Mouse (Mus musculus) layer of hippocampus, adult 8-10 months (tissue): Measurements from ENCODE around the gene Trio. TPM values are rescaled to one million over a fixed set of nuclear protein-coding genes. Genes with fewer than 3 reads are reported as not detected.

ENCODE experiments used
- DNase-seq, 2 experiments: peaks; one replicate each; pipeline ENCODE4 v3.0.0; 2022; ENCODE audit warnings: low spot score in 2 of 2
- total RNA-seq, 4 experiments: library from RNA; stranded (reverse); gene quantifications; 2 replicates each; pipeline ENCODE4 v1.2.4; 2022

The Trio gene
- total RNA-seq, 4 experiments from 2014 or later: 242 to 353 (median 293) TPM

DNA sequence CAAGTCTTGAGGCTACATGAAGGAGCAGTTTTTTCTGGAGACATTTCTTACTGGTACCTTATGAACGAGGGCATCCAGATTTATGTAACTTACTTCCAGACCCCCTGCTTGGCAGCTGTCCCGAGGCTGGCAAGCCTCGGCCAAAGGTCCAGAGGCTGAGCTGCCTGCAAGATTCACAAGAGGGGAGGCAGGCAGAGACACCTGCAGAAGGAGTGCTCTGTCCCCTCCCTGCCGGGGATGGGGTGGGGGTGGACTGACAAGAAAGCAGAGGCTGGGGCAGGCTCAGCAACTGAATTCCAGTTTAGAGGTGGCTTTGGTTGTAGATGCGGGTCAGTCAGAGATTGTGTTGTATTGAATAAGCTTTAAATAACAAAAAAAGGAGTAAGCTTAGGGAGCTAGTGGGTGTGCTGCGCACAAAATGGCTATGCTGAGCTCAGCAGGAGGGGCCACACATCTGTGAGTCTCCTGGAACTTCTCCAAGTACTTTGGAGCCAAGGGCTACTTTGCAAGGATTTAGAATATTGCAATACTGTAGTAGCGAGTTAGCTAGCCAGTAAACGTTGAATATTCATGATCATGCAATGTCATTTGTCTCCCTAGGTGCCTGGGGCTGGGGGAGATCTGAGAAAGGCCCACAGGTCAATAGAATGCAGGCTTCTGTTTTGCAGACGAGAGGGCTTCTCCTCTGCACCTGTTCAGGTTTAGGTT lies 15.7 kb upstream of the Trio start:
- no peak for DNase-seq

GRCm38 (mm10) chr15:28037651-28038050 lies 12.0 kb upstream of the Trio start:
- no peak for DNase-seq

- no peak for DNase-seq
These were observed 10.0 kb upstream of the Trio start for GRCm38 (mm10) chr15:28035601-28036000.

DNA sequence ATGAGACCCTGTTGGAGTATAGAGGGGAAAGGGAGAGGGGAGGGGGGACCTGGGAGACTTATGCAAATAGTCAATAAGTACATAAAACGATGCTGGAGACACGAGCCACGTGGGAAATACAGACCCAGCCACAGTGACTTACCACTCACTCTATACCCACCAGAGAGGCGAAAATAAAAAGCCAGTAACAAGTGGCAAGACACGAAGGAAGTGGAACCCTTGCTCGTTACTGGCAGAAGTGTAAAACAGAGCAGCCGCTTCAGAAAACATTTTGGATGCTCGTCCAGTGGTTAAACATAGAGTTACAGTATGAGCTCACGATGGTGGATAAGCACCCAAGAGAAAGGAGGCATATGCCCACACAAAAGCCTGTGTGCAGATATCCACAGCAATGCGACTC lies 9.0 kb upstream of the Trio start:
- no peak for DNase-seq

DNA sequence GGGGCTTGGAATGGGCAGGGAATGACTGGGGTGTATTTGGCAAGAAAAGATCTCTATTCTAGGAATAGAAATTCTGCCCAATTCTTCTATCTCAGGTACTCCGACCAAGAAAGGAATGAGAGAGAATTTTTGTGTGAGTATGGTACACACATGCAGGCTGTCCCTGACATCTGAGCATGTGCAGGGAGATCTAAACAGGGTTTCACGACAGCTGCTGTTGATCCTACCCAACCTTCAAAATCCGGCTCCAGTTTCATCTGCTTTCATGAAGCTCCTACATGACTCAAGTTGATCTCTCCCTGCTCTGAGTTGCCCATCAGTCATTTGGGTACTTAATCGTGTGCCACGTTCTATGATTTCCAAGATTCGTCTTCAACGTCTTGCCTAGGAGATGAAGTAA lies 3.7 kb upstream of the Trio start:
- no peak for DNase-seq

GRCm38 (mm10) chr15:28028542-28028941 lies 2.9 kb upstream of the Trio start:
- no peak for DNase-seq

DNA sequence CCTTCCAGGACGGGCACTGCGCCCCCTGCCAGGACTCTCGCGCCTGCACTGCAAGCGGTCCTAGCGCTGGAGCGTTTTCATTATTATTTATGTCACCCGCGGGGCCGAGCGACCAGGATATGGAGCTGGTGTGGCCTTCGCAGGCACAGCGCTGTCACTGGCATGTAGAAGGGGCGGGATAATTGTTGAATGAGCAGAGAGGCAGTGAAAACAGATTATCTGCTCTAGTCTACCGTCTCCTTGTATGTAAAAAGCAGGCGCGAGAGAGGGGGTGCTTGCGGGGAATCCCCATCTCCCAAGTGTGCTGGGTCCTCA lies 476 bp upstream of the Trio start:
- no peak for DNase-seq

- no peak for DNase-seq
These were observed 696 bp downstream of the Trio start for GRCm38 (mm10) chr15:28024965-28025338.

GRCm38 (mm10) chr15:28024031-28024964 lies 1.4 kb downstream of the Trio start:
- peak; percentile 39 to 47 for DNase-seq

GRCm38 (mm10) chr15:28021591-28022209 lies 3.9 kb downstream of the Trio start:
- no peak for DNase-seq

DNA sequence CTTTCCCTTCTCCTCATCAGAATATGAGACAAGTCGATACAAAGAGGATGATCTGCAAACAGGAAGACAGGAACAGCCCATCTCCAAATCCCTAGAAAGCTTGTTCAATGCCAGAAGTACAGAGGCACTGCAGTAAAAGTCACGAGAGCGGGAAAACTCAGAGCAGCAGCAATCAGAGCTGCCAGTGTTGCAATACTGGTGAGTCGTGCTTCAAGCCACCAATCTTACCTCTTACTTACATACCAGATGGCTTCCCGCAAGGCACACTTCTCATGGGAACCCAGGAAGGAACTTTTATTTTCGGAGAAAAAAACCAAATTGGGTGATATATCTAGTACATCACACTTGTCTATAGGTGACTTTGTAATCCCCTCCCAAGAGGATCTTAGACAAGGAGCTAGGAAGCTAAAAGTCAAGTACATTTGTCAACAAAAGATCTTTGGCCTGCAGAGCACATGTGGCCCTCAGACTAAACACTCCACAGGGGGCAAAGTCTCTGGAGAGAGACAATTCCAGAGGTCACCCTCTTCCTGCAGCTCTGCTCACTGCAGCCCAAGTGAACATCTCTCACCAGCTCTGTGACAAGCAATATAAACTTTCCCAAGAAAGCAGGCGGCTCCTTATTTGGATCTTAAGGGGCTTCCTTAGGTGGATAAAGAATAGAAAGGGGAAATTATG lies 6.1 kb downstream of the Trio start:
- no peak for DNase-seq

DNA sequence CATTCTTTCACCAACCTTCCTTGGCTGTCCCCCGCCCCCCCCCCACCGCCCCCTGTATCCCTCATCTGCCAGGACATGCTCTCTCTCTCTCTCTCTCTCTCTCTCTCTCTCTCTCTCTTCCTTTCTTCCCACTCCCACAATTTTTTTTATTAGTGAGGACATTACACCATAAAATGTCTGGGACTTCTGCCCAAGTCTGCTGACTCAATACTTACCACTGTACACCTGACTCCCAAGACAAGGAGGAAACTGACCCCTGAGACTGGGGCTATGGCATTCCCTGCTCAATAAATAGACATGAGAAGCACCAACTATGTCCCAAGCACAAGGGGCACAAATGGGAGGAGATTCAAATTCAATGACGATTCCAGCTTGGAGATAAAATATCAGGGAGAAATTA lies 18.1 kb downstream of the Trio start:
- no peak for DNase-seq

GRCm38 (mm10) chr15:28004192-28004767 lies 21.4 kb downstream of the Trio start:
- no peak for DNase-seq

GRCm38 (mm10) chr15:28002515-28002914 lies 23.1 kb downstream of the Trio start:
- no peak for DNase-seq

DNA sequence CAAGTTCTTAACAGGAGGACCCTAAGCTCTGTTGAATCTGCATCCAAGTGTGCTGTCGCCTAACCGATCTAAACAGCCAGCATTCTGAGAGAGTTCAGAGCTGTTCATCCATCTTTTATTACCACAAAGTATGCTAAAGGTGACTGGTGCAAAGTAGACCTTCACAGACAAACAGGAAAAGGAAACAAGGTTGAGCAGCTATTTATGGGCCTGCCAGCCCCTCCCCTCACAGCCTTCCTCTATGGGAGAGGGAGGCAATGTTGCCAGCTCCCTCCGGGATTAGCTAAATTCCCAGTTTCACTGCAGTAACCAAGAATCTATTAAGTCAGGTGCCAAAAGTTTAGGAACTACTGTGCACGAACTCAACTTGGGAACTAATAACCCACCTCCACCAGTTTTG lies 24.3 kb downstream of the Trio start:
- DNase-seq: no peak

DNA sequence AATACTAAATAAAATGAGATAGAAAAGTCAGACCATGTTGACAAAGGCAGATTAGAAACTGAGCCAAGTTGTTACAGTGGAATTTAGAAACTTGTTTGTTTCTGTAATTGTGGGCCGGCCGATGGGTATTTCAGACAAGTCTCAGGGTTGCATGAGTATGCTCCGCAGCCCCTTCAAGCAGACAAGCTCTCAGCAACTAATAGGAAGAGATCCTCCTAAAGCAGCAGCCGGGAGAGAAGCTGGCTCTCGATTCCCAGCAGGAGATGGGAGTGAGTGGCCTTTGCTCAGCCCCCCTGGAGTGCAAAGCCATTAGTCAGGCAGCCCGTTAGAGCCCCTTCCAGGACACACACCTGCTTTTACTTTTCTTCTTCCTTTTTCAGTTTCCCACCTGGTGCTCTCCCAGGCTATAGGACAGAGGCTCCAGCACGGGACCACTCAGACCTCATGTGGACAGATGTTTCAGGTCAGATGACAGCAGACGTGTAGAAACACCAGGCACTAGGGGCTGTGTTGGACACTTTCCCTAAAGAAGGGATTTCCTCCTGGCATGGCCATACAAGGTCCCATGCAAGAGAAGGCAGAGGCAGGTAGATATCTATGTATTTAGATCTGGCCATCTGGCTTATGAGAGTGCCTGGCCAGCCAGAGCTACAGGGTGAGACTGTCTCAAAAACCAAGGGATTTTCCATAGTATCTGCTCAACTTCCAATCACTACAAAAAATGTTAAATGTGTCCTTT lies 26.9 kb downstream of the Trio start:
- DNase-seq: no peak

GRCm38 (mm10) chr15:27997917-27998316 lies 27.7 kb downstream of the Trio start:
- DNase-seq: no peak

GRCm38 (mm10) chr15:27997391-27997841 lies 28.2 kb downstream of the Trio start:
- peak; percentile 43 to 53 for DNase-seq

DNA sequence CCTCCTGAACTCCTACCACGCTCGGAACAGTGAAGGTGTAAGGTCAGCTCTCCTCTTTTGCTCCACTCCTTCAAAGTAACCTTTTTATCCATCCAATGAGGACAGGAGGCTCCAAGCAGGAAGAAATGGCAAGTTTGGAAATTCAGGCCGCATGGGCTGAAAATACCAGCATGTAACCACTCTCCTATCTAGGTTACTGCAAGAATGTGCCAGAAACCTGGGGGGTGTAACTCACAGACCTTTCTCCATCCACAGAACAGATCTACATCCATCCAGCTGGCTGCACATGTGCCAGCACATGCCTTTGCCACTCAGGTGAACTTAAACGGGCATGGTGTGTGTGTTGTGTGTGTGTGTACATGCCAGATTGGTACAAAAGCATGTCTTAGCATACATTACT lies 28.9 kb downstream of the Trio start:
- no peak for DNase-seq

GRCm38 (mm10) chr15:27995421-27995820 lies 30.2 kb downstream of the Trio start:
- DNase-seq: no peak

GRCm38 (mm10) chr15:27994870-27995269 lies 30.8 kb downstream of the Trio start:
- DNase-seq: no peak
